Mouse (Mus musculus): ENCODE measurements around the gene Dguok. TPM values are rescaled to one million over a fixed set of nuclear protein-coding genes. Genes with fewer than 3 reads are reported as not detected.
A peak's percentile ranks its signal among the peaks of the same experiment; 100 is the strongest.

The Dguok gene
- total RNA-seq, 2 experiments from 2014 or later: 34.4 to 39.1 TPM

- no peak for ATAC-seq (ENCODE audit: poor library complexity, severe bottlenecking)
Measured at GRCm38 (mm10) chr6:83437802-83438201, 69.0 kb downstream of the Dguok start.

- no peak for ATAC-seq (ENCODE audit: poor library complexity, severe bottlenecking)
Measured at GRCm38 (mm10) chr6:83437225-83437624, 69.5 kb downstream of the Dguok start.

- ATAC-seq (ENCODE audit: poor library complexity, severe bottlenecking): peak; percentile 41; the same call in 1 of the 2 replicates
Measured at GRCm38 (mm10) chr6:83436547-83436946, 70.2 kb downstream of the Dguok start.

GRCm38 (mm10) chr6:83435174-83435573, 71.6 kb downstream of the Dguok start:
- ATAC-seq (ENCODE audit: poor library complexity, severe bottlenecking): no peak

GRCm38 (mm10) chr6:83433546-83433945, 73.2 kb downstream of the Dguok start:
- ATAC-seq (ENCODE audit: poor library complexity, severe bottlenecking): no peak

- ATAC-seq (ENCODE audit: poor library complexity, severe bottlenecking): peak; percentile 55
Measured at GRCm38 (mm10) chr6:83432966-83433365, 73.8 kb downstream of the Dguok start.

Other genes starting within 250 kb of the Dguok start
- gene Mthfd2, start 181.1 kb downstream of the Dguok start, total RNA-seq (2015): 33.8 and 35.7 TPM in 2 replicates
- 37.8 and 39.7 TPM in 2 replicates for gene Mthfd2, start 181.1 kb downstream of the Dguok start, total RNA-seq (2017)
- gene Mob1a, start 181.0 kb downstream of the Dguok start, total RNA-seq (2015): 163 and 172 TPM in 2 replicates
- gene Mob1a, start 181.0 kb downstream of the Dguok start, total RNA-seq (2017): 250 and 263 TPM in 2 replicates
- 33.8 and 35.8 TPM in 2 replicates for gene Bola3, start 157.8 kb downstream of the Dguok start, total RNA-seq (2015)
- 22.6 and 23.5 TPM in 2 replicates for gene Bola3, start 157.8 kb downstream of the Dguok start, total RNA-seq (2017)
- 36.1 and 36.2 TPM in 2 replicates for gene Tet3, start 47.9 kb downstream of the Dguok start, total RNA-seq (2015)
- 15.8 and 23.1 TPM in 2 replicates for gene Tet3, start 47.9 kb downstream of the Dguok start, total RNA-seq (2017)
- gene Actg2, start 29.3 kb upstream of the Dguok start, total RNA-seq (2015): not detected in 2 replicates
- gene Actg2, start 29.3 kb upstream of the Dguok start, total RNA-seq (2017): not detected in 2 replicates
- 46.6 and 48.9 TPM in 2 replicates for gene Stambp, start 65.8 kb upstream of the Dguok start, total RNA-seq (2015)
- gene Stambp, start 65.8 kb upstream of the Dguok start, total RNA-seq (2017): 9.0 and 18.0 TPM in 2 replicates
- gene Clec4f, start 149.2 kb upstream of the Dguok start, total RNA-seq (2015): not detected in 2 replicates
- gene Clec4f, start 149.2 kb upstream of the Dguok start, total RNA-seq (2017): not detected in 2 replicates
- not detected in 2 replicates for gene Cd207, start 170.9 kb upstream of the Dguok start, total RNA-seq (2015)
- gene Cd207, start 170.9 kb upstream of the Dguok start, total RNA-seq (2017): not detected in 2 replicates
- gene Vax2, start 204.3 kb upstream of the Dguok start, total RNA-seq (2015): not detected in 2 replicates
- gene Vax2, start 204.3 kb upstream of the Dguok start, total RNA-seq (2017): not detected in 2 replicates
- gene Atp6v1b1, start 236.0 kb upstream of the Dguok start, total RNA-seq (2015): not detected in 2 replicates
- gene Atp6v1b1, start 236.0 kb upstream of the Dguok start, total RNA-seq (2017): not detected in 2 replicates

Data from megakaryocyte, adult 5-6 weeks (primary cell).